20 mouse cellular contexts compared by ENCODE assay signal in genomic region chr17:82484609-82485008, GRCm38 (mm10).
"Had no signal": no experiment of that assay in that cellular context is flagged by ENCODE, and none has a peak within 500 bp of the region (broad histone marks: within the 10 kb centered on the region; RNA-seq: fewer than 3 reads in every experiment).

No protein-coding gene starts in this region.

- ATAC-seq: intestine, embryonic 15.5 days; midbrain, embryonic 15.5 days had no signal

- H3K4me1 ChIP-seq: intestine, embryonic 15.5 days; kidney, embryonic 15.5 days; limb, embryonic 12.5 days; liver, embryonic 13.5 days; midbrain, embryonic 12.5 days; midbrain, embryonic 15.5 days; neural tube, embryonic 13.5 days had no signal

- H3K9ac ChIP-seq: intestine, embryonic 15.5 days; kidney, embryonic 15.5 days; limb, embryonic 12.5 days; liver, embryonic 13.5 days; midbrain, embryonic 12.5 days; midbrain, embryonic 15.5 days; neural tube, embryonic 13.5 days had no signal

- H3K27ac ChIP-seq: intestine, embryonic 15.5 days; kidney, embryonic 15.5 days; limb, embryonic 12.5 days; liver, embryonic 13.5 days; midbrain, embryonic 12.5 days; midbrain, embryonic 15.5 days; neural tube, embryonic 13.5 days; stomach, postnatal 0 days had no signal

- H3K27me3 ChIP-seq: intestine, embryonic 15.5 days; kidney, embryonic 15.5 days; limb, embryonic 12.5 days; liver, embryonic 13.5 days; midbrain, embryonic 12.5 days; midbrain, embryonic 15.5 days; neural tube, embryonic 13.5 days had no signal

- H3K4me2 ChIP-seq: intestine, embryonic 15.5 days; kidney, embryonic 15.5 days; limb, embryonic 12.5 days; liver, embryonic 13.5 days; midbrain, embryonic 12.5 days; midbrain, embryonic 15.5 days; neural tube, embryonic 13.5 days had no signal

- H3K9me3 ChIP-seq: intestine, embryonic 15.5 days; kidney, embryonic 15.5 days; limb, embryonic 12.5 days; liver, embryonic 13.5 days; midbrain, embryonic 12.5 days; midbrain, embryonic 15.5 days; neural tube, embryonic 13.5 days had no signal

- H3K4me3 ChIP-seq: intestine, embryonic 15.5 days; kidney, embryonic 15.5 days; limb, embryonic 12.5 days; liver, embryonic 13.5 days; midbrain, embryonic 12.5 days; midbrain, embryonic 15.5 days; myocyte; neural tube, embryonic 13.5 days had no signal

- DNase-seq: kidney, adult 11 months; kidney, adult 8-10 months; kidney, postnatal 14 days; kidney, postnatal 4 days; liver, embryonic 13.5 days; lung, adult 2 months; lung, postnatal 14 days; lung, postnatal 4 days; retina, postnatal 1 day; right cerebral cortex, postnatal 14 days; right cerebral cortex, postnatal 4 days; thymus, postnatal 25 days had no signal

- H3K36me3 ChIP-seq: intestine, embryonic 15.5 days; kidney, embryonic 15.5 days; limb, embryonic 12.5 days; liver, embryonic 13.5 days; midbrain, embryonic 12.5 days; midbrain, embryonic 15.5 days; neural tube, embryonic 13.5 days had no signal
